Mouse (Mus musculus) thymus, adult 2 months (tissue): ENCODE results near the gene Erc2.

Experiments
- CTCF ChIP-seq: fragments of 200-500 bp; IDR thresholded peaks from 2 replicates; pipeline ENCODE4 v1.5.1; 2012; ENCODE audit warnings: mild to moderate bottlenecking, control low read depth, low read length, moderate library complexity, borderline replicate concordance; ENCODE audit not compliant: control insufficient read depth, poor library complexity, insufficient read depth; ENCODE audit errors: extremely low read depth
- POLR2A ChIP-seq: fragments of 200-500 bp; IDR thresholded peaks from 2 replicates; pipeline ENCODE4 v1.6.1; 2012; ENCODE audit warnings: mild to moderate bottlenecking, low read length, control low read depth, moderate library complexity; ENCODE audit not compliant: control insufficient read depth, poor library complexity, insufficient read depth; ENCODE audit errors: extremely low read depth

- TF ChIP-seq CTCF (no peak), POLR2A (no peak)
Observed at GRCm38 (mm10) chr14:27607419-27607818, 14.8 kb upstream of the Erc2 start.
